Mouse (Mus musculus): ENCODE measurements around the gene Dhx33.

The Dhx33 gene

GRCm38 (mm10) chr11:70982030-70982429 is 22.2 kb downstream of the Dhx33 start:
- no peak for DNase-seq (ENCODE audit: low spot score)

- DNase-seq (ENCODE audit: low spot score): no peak
Measured at GRCm38 (mm10) chr11:70980751-70981510, 23.3 kb downstream of the Dhx33 start.

- no peak for DNase-seq (ENCODE audit: low spot score)
Measured at GRCm38 (mm10) chr11:70980232-70980631, 24.0 kb downstream of the Dhx33 start.

GRCm38 (mm10) chr11:70977293-70977692 is 26.9 kb downstream of the Dhx33 start:
- DNase-seq (ENCODE audit: low spot score): no peak

GRCm38 (mm10) chr11:70975193-70975592 is 29.0 kb downstream of the Dhx33 start:
- no peak for DNase-seq (ENCODE audit: low spot score)

- peak; percentile 22 for DNase-seq (ENCODE audit: low spot score)
Measured at GRCm38 (mm10) chr11:70973947-70974346, 30.3 kb downstream of the Dhx33 start.

GRCm38 (mm10) chr11:70972586-70972985 is 31.7 kb downstream of the Dhx33 start:
- DNase-seq (ENCODE audit: low spot score): no peak

GRCm38 (mm10) chr11:70970560-70971540 is 33.4 kb downstream of the Dhx33 start:
- DNase-seq (ENCODE audit: low spot score): peak; percentile 49

GRCm38 (mm10) chr11:70969821-70970559 is 34.2 kb downstream of the Dhx33 start, which contains the start of the genes Nup88 and Rpain:
Gene Nup88, minus strand, starts transcription at chr11:70969973.
Gene Rpain, plus strand, starts transcription at chr11:70970213.
- DNase-seq (ENCODE audit: low spot score): peak; percentile 93

- DNase-seq (ENCODE audit: low spot score): no peak
Measured at GRCm38 (mm10) chr11:70969271-70969794, 34.9 kb downstream of the Dhx33 start.

- DNase-seq (ENCODE audit: low spot score): no peak
Measured at GRCm38 (mm10) chr11:70964222-70964907, 39.9 kb downstream of the Dhx33 start.

GRCm38 (mm10) chr11:70960786-70961554 is 43.3 kb downstream of the Dhx33 start:
- no peak for DNase-seq (ENCODE audit: low spot score)

- DNase-seq (ENCODE audit: low spot score): no peak
Measured at GRCm38 (mm10) chr11:70954711-70955110, 49.5 kb downstream of the Dhx33 start.

GRCm38 (mm10) chr11:70944935-70945817 is 59.1 kb downstream of the Dhx33 start:
- no peak for DNase-seq (ENCODE audit: low spot score)

- no peak for DNase-seq (ENCODE audit: low spot score)
Measured at GRCm38 (mm10) chr11:70943651-70944050, 60.6 kb downstream of the Dhx33 start.

GRCm38 (mm10) chr11:70942596-70942995 is 61.6 kb downstream of the Dhx33 start:
- no peak for DNase-seq (ENCODE audit: low spot score)

GRCm38 (mm10) chr11:70935316-70935715 is 68.9 kb downstream of the Dhx33 start:
- no peak for DNase-seq (ENCODE audit: low spot score)
